Mouse (Mus musculus): Measurements from ENCODE around the gene Olfr1450.
"Not testable (repeated sequence)": the region's sequence is repeated elsewhere in the genome, so short reads cannot be mapped to it uniquely, and the experiment has no call there.

The Olfr1450 gene

DNA sequence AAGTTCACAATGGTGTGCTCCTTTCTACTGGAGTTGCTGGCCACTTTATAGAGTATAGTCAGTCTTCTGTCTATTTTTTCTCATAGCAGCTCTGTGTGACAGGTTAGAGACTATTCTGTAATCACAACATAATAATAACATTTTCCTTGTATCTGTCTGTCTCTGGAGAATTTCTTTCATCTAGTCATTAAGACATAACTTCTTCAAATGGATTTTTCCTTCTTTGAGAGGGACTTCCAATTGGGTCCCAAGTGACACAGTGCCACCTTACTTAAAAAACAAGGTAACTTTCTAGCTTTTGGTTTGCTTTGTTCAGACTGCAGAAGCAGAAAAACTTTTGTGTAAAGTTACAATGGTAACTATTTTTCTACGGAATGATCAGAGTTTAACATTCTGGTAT is at the start of gene Olfr1450:
Gene Olfr1450 (plus strand): TSS at position 301 of the 400 bp plus-strand sequence.
- DNase-seq (ENCODE audit: low read depth): no peak

DNA sequence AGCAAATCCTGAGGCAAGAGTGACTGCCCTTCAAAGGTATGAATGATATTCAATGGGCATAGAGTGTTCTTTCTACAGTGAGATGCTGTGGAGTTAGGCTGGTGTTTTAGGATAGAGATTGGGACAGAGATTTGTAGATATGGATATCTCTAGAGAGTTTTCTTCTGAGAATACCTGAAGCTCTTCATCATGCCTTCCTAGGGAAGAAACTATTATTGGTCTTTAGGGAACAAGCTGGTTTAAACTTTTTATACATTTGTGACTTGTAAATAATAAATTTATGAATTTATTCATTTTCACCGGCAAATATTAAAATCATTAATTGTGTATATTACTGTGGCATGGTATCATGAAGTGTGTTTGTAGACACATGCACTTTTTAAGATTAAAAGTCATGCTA is 46.4 kb upstream of the Olfr1450 start, which contains the start of gene Olfr1447:
Gene Olfr1447 (minus strand): TSS at position 101 of the 400 bp plus-strand sequence.
- no peak for DNase-seq (ENCODE audit: low read depth)

DNA sequence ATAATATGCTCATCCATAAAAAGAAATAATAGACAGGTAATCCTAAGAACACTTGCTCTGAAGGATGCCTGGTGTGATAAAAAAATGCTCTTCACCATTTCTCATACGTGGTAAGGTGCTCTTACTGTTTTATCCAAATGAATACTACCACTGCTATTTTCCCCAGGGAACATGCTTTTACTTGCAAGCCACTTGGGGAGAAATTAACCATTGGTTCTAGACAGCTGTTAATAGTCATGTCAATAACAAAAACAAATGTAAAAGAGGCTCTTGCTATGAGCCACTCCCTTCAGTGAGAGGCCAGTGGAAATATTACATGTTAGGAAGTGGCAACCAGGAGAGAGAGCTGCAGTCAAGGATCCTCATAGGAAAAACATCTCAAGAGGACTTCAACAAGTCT is 25.7 kb upstream of the Olfr1450 start, which contains the start of gene Olfr1448:
Gene Olfr1448 (minus strand): TSS at position 101 of the 400 bp plus-strand sequence.
- DNase-seq (ENCODE audit: low read depth): no peak

DNA sequence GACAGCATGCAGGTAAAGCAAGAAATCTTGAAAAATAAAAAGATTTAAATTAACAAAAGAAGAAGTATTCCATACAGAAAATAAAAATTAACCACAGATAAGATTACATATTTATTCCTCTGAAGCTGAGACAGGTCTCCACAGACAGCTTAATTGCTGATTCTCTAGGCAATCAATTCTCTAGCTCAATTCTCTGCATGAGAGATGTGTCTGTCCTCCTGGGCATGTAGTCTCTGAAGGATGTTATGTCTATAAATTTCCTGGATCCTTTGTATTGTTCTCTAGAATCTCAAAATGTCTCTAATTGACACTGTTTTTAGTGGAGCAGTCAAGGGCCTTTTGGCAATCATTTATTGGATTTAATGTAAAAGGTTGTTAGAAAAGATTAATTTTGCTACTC is 19.5 kb upstream of the Olfr1450 start, which contains the start of gene Olfr1449:
Gene Olfr1449 (plus strand): TSS at position 301 of the 400 bp plus-strand sequence.
- no peak for DNase-seq (ENCODE audit: low read depth)

DNA sequence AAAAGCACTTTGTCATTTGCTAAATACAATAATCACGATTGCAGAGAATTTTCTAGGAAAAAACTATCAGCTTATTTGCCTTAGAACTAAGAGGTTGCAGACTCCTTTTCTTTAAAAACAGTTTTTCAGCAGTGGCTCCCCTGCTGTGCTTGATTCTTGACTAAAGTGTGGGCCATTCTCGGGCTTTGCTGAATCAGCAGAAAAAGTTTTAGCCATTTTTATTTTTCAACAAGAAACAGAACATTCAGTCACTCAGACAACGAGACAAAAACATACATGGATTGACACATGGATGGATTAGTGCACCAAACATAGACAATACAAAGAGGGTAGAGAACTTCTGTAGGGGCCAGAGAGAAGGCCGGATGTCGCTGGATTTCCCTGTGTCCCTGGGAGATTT is 20.0 kb downstream of the Olfr1450 start:
- not testable (repeated sequence) for DNase-seq (ENCODE audit: low read depth)

DNA sequence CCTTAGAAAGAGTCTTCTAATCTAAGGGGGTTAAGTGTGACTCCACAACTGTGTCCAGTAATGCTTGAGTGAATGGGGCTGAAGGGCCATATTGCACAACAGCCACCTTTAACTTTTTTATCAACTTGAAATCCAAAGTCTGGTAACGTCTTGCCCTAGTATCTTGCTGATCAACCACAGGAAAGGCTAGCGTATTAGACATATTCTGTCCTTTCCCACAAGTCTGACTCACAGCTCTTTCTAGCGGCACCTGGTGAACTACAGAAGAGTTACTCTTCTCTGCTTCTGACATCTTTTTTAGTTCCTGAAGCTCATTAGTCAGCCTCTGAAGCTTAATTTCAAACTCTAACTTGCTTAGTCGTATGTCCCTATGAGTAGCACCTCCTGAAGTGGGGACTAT is 42.3 kb downstream of the Olfr1450 start:
- not testable (repeated sequence) for DNase-seq (ENCODE audit: low read depth)

DNA sequence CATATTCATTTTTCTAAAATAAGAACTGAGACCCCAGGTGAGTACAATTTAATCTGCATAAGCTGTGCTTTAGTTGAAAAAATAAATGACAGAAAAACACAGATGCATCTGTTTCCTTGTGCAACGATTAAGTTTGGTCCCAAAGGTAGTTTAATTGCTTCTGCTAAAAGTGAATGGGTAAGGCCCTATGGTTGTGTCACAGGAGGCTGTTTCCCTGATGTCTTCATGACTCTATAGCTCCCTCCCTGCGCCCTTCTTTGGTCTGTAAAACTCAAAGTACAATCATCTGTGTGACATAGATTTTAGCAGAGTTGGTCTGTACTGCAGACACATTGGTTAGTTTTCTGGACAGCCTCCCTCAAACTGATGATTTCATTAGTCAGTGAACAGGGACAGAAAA is 44.7 kb downstream of the Olfr1450 start, which contains the start of gene Olfr1451:
Gene Olfr1451 (plus strand): TSS at position 301 of the 400 bp plus-strand sequence.
- no peak for DNase-seq (ENCODE audit: low read depth)

Measured in c-Kit-positive CD71-positive TER-119-negative erythroid progenitor cells, embryonic 14.5 days (primary cell).